Mouse (Mus musculus) erythroid progenitor cell, adult 5-6 weeks (primary cell): ENCODE measurements around the gene 1110002E22Rik. TPM values are rescaled to one million over a fixed set of nuclear protein-coding genes. Genes with fewer than 3 reads are reported as not detected.

ENCODE experiments used
- ATAC-seq: replicated peaks from 2 replicates; pipeline ENCODE4 v1.8.0; 2016; ENCODE audit warnings: moderate number of reproducible peaks, mild to moderate bottlenecking, moderate TSS enrichment, inconsistent platforms; ENCODE audit not compliant: poor library complexity, low FRiP score, severe bottlenecking
- total RNA-seq, 2 experiments: library from RNA; stranded (forward) in 1 of 2; stranded (reverse) in 1 of 2; fragments of 150-400 nt in 1 of 2; fragments of 186-747, 209-891 nt in 1 of 2; gene quantifications; 2 replicates each; pipeline versions ENCODE4 v1.2.3 to v1.2.4; 2015 to 2017; ENCODE audit warnings: low replicate concordance in 2 of 2

1110002E22Rik gene
- total RNA-seq, 2 experiments from 2014 or later: not detected

DNA sequence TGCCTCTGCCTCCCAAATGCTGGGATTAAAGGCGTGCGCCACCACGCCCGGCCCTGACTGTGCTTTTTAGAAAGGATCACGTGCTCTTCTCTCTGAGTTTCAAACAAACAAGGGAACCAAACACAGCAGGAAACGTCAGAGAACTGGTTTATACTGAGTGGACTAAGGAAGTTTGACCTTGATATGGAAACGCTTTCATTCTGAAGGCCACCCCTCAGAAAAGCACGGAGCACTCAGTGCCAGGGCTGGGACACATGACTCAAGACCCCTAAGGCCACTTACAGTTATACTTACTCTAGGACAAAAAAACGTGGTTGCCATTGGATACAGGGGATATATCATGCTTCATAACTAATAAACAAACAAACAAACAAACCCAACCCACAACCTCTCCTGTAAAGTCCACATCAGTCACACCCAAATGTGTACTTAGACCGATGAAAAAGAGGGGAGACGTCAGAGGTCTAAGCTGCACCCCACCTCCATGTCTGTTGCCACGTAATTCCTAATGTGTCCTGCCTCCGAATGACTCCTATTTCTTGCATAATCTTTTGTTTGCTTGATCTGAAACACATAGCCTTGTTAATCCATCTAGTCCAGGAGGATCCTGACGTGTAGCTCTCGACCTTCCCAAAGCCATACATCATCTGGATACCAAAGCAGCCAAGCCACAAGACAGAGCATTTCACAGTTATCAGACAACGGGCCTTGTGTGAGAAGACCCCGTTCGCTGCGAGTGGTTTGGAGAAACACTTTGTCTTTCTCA, 31.6 kb downstream of the 1110002E22Rik start:
- ATAC-seq: no peak

DNA sequence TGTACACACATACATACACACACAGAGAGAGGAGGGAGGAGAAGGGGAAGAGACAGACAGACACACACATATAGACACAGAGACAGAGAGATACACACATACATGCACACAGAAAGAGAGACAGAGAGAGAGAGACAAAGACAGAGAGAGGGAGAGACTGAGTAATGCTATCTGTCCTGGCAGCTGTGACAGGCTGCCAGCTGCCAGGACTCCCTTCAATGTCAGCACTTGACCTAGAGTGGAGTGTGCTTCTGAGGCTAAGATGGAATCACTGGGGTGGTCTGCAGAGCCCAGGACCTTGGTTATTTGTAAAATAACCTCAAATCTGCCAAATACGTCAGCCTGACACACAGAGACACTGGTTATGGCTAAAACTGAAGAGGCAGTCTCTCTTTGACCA, 32.9 kb downstream of the 1110002E22Rik start:
- no peak for ATAC-seq

DNA sequence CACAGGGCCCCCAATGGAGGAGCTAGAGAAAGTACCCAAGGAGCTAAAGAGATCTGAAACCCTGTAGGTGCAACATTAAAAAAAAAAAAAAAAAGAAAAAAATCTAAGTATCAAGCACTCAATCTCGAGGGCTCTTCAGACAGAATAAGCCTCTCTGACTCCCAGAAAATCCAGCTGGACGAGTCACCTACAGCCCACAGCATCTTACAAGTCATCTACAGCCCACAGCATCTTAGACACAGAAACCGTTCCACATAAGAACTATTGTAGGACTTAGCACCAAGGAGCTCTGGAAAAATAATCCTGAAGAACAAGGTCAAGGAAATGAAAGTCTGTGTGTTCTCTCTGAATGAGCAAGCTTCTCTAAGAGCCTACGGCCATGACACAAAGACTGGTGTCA, 37.1 kb downstream of the 1110002E22Rik start:
- ATAC-seq: no peak

DNA sequence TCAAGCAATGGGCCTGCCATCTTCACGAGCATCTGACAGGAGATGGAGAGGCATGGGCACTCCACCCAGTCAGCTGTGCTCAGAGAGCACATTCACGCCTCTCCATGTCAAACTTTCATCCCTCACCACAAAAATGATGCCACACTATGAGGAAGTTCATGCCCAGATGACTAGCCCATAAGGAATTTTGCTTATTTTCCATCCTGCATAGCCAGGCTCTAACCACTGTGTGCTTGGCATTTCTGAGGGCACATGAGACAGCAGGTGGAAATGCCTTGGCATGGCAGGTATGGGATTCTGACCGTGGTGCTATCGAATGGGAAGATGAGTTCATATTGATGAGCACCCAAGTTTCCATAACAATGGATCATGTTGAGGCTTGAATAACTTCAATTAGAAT, 38.8 kb downstream of the 1110002E22Rik start:
- ATAC-seq: no peak

DNA sequence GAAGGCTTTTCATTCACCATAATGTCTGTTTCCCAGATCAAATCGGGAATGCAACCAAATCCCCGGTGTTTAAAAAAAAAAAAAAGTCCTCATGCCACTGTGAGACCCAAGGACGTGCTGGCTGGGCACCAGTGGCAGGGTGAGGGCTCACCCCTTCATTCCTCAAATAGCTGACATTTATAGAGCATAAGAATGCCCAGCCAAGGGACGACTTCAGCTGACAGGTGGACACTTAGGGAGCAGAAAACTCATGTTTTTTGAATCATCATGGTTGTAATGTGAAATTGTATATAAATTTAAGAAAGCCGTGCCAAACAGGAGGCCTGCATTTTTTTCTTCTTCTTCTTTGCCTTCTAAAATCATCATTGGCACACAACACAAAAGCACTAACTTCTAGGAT, 40.2 kb downstream of the 1110002E22Rik start:
- ATAC-seq: no peak

DNA sequence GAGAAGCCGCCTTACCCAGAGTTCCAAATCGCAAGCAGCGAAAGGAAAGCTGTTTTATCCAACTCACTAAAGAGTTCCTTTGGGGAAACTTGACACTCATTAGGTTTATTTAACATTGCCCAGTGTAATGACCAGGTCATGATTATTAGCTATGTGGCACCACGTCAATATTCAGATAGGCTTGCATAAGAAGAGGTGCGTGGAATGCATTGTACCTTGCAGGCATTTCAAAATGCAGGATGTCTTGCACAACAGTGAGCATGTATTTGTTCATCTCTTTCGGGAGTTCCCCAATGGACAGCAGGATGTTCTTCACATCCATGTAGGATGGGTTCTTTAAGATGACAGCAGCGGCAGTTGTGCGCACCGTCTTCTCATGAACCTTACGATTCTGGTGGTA, 42.0 kb downstream of the 1110002E22Rik start:
- ATAC-seq: no peak

DNA sequence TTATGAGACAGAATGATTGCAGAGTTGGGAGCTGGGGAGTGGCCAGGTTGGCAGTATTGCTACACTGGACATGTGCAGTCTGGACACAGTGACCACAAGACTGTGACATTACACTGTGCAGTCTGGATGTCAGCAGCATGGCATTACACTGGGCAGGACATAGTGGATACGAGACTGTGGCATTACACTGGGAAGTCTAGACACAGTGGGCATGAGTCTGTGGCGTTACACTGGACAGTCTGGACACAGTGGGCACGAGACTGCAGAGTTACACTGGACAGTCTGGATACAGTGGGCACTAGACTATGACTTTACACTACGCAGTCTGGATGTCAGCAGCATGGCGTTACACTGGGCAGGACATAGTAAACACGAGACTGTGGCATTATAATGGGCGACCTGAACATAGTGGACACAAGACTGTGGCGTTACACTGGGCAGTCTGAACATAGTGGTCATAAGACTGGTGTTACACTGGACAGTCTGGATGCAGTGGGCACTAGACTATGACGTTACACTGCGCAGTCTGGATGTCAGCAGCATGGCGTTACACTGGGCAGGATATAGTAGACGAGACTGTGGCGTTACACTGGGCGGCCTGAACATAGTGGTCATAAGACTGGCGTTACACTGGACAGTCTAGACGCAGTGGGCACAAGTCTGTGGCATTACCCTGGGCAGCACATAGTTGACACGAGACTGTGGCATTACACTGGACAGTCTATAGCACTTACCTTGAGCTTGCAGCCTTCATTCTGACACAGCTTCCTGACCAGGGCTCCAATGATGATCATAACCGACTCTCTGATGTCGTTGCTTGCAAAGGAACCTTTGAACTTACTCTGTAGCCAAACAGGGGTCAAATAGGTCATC, 46.3 kb downstream of the 1110002E22Rik start:
- no peak for ATAC-seq

DNA sequence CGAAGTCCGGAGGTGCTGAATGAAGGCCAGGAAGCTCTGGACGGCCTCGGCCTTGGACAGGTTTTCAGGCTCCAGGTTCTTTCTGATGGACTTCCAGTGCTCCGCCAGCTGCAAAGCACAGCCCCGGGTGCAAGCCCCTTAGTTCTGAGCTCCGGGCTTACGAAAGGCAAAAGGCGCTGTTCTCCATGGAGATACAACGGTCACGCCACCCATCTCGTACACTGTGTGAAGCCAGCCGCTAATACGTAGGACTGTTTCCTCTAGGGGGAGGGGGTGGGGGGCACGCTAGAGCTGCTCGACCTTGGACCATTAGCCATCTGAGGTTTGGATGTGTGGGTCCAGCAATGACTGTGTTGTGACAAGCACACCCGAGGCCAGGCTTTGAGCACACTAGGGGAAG, 49.3 kb downstream of the 1110002E22Rik start:
- ATAC-seq: no peak

DNA sequence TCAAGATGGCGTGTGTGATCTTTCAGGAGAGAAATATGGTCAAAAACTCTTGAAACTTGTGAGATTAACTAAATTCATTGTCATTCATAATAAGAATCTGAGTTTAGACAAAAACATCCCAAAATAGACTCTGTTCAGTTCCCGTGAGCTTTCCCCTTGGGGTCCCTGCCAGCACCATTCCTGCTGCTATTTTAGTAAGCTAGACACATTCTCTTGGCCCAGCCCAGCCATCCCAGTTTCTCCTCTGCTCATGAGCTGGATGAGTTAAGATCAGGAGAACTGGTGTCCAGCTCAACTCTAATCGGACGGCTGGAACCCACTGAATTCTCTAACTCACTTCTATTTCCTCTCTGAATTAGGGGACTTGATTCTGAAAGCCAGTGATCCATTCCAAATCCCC, 52.0 kb downstream of the 1110002E22Rik start:
- no peak for ATAC-seq

DNA sequence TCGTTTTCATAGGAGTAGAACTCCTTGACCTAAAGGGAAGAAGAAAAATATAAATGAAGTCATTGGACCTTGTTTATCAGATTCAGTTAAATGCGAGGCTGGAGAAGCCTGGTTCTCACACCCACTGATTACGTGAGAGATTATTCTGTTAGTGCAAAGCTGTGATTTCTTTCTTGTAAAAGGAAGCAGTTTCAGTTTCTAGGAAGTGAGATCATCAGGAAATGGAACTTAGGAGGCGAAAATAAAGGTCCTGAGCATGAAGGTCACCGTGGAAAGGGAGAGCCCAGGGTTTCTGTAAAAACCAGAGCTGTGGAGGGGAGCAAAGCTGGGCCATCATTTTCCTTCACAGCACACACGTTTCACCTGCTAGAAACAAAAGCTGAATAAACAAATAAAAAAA, 53.5 kb downstream of the 1110002E22Rik start:
- no peak for ATAC-seq

DNA sequence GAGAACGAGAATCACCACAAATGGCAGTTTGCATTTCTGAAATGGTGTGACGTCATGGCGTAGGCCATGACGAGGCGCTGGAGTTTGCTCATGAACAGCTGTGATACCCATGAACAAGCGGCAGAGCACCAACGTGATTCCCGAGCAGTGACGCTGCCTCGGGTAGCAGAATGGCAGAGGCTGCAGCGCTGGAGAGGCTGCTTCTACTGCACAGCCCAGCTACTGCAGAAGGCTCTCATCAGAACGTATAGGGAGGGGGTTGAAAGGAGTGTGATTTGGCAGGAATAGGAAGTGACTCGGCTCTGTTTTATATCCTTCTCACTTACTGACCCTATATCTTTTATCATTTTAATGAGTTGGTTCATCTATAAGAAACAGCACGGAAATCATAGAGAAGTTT, 54.0 kb downstream of the 1110002E22Rik start:
- ATAC-seq: no peak

DNA sequence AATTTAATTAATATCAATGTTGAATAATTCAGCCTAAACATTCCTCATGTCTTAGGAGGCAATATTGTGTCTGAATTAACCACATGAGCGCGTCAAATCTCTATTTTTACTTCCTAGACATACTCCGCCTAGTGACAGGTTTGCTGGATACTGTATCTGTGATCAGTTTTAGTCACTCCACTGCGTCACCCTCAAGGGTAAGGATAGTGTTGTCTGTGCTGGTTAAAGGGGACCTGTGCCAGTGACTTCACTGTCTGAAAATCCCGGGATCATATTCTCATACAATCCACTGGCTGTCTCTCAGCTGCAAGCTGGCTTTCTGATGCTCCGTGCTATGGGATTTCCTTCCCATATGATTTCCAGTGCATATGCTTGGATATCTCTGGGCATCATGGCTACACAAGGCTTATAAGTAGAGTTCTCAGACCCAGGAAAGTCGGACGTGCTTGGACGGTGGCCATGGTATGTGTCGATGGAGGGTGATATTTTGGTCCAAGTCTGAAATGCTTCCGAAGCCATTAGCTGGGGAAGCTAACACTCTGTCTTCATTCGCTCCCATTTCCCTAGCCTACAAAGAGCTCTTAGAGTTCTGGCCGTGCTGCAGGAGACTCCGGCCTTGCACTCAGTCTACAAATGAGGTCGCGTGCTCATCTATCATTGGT, 54.7 kb downstream of the 1110002E22Rik start:
- no peak for ATAC-seq

DNA sequence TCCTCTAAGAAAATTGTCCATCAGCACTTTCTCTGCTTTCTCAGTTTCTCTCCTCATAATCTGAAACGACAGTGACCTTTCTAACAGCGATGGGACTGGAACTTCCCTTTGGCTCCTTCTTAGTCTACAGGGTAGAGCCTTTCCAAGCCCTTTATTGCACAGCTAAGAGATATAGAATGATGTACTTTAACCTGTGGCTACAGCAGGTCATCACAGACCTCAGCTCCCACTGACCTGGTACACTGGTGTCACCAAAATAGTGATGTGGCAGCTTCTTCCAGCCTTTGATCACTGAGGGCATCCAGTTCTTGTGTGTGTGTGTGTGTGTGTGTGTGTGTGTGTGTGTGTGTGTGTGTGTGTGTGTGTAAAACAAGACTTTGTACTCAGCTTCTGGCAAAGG, 56.6 kb downstream of the 1110002E22Rik start:
- ATAC-seq: no peak

DNA sequence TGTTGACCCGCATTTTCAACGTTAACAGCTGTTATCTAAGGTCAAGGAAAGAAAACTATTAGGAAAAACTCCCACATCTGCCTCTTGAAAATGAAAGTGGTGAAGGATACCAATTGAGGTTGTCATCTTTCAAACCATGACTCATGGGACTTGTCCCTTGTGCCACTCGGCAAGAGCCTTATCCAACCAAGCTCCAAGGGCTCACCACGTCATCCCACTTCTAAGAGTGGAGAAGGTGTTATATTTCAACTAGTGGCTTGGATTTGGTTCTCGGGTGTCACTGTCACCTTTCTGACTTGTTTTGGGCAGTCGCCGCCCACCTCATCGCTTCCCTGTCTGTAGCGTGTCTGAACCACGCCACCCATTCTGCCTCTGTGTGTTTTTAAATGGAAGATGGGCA, 59.0 kb downstream of the 1110002E22Rik start:
- ATAC-seq: no peak

DNA sequence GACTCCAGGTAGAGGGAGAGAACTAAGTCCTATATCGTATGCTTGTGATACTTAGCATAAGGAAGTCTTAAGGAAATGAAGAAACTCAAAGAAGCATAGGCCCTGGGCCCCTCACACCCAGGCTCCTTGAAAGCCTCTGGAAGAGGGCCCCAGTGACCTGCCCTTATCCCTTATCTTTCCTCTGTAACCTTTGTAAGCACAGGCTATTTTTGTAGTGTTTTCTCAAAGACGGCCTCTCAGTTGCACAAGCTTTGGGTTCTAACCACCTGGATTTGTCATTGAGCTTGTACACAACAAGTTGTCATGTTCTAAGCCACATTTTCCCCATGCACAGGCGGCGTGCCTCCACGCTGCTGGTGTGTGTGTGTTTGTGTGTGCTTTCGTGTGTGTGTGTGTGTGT, 64.3 kb downstream of the 1110002E22Rik start:
- ATAC-seq: no peak

DNA sequence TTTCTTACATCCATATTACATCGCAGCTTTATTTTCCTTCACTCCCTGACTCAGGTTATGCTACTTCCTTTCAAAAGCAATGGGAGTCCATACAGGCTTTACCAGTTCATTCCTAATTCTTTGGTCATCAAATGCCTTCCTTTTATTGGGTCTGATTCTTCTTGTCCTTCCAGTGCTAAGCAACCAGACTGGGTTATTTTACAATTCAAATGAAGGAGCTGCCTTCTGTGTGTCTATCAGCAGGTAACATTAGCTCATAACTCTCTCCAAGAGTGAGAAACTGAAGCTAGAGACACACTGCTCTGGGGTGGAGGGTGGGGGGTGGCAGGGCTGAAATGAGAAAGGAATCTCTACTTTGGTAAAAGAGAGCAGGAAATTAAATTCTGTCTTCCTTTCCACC, 65.8 kb downstream of the 1110002E22Rik start:
- ATAC-seq: no peak

Other genes starting within 250 kb of the 1110002E22Rik start
- 951 and 1,242 TPM in 2 replicates for gene H2afz, start 200.6 kb upstream of the 1110002E22Rik start, total RNA-seq (2015; ENCODE audit: low replicate concordance)
- gene H2afz, start 200.6 kb upstream of the 1110002E22Rik start, total RNA-seq (2017; ENCODE audit: low replicate concordance): 578 and 824 TPM in 2 replicates
- 5.0 and 7.6 TPM in 2 replicates for gene Dnajb14, start 197.4 kb upstream of the 1110002E22Rik start, total RNA-seq (2015; ENCODE audit: low replicate concordance)
- gene Dnajb14, start 197.4 kb upstream of the 1110002E22Rik start, total RNA-seq (2017; ENCODE audit: low replicate concordance): 4.1 and 6.0 TPM in 2 replicates
- gene Lamtor3, start 146.5 kb upstream of the 1110002E22Rik start, total RNA-seq (2015; ENCODE audit: low replicate concordance): 75.0 and 88.0 TPM in 2 replicates
- gene Lamtor3, start 146.5 kb upstream of the 1110002E22Rik start, total RNA-seq (2017; ENCODE audit: low replicate concordance): 58.6 and 69.3 TPM in 2 replicates
- gene Dapp1, start 83.5 kb upstream of the 1110002E22Rik start, total RNA-seq (2015; ENCODE audit: low replicate concordance): 22.3 and 27.7 TPM in 2 replicates
- gene Dapp1, start 83.5 kb upstream of the 1110002E22Rik start, total RNA-seq (2017; ENCODE audit: low replicate concordance): 26.3 TPM in 2 replicates
- not detected in 2 replicates for gene Gm5105, start 2.3 kb downstream of the 1110002E22Rik start, total RNA-seq (2015; ENCODE audit: low replicate concordance)
- not detected in 2 replicates for gene Gm5105, start 2.3 kb downstream of the 1110002E22Rik start, total RNA-seq (2017; ENCODE audit: low replicate concordance)
- gene Trmt10a, start 78.4 kb downstream of the 1110002E22Rik start, total RNA-seq (2015; ENCODE audit: low replicate concordance): 8.0 and 8.3 TPM in 2 replicates
- gene Trmt10a, start 78.4 kb downstream of the 1110002E22Rik start, total RNA-seq (2017; ENCODE audit: low replicate concordance): 10.7 and 30.7 TPM in 2 replicates
- 0.72 TPM in 1 of 2 replicates, not detected in the other for gene Mttp, start 79.9 kb downstream of the 1110002E22Rik start, total RNA-seq (2015; ENCODE audit: low replicate concordance)
- 0.26 and 0.91 TPM in 2 replicates for gene Mttp, start 79.9 kb downstream of the 1110002E22Rik start, total RNA-seq (2017; ENCODE audit: low replicate concordance)
- not detected in 2 replicates for gene 4930579F01Rik, start 128.8 kb downstream of the 1110002E22Rik start, total RNA-seq (2015; ENCODE audit: low replicate concordance)
- not detected in 2 replicates for gene 4930579F01Rik, start 128.8 kb downstream of the 1110002E22Rik start, total RNA-seq (2017; ENCODE audit: low replicate concordance)
- not detected in 2 replicates for gene Adh7, start 152.7 kb downstream of the 1110002E22Rik start, total RNA-seq (2015; ENCODE audit: low replicate concordance)
- gene Adh7, start 152.7 kb downstream of the 1110002E22Rik start, total RNA-seq (2017; ENCODE audit: low replicate concordance): not detected in 2 replicates
- gene Adh1, start 195.9 kb downstream of the 1110002E22Rik start, total RNA-seq (2015; ENCODE audit: low replicate concordance): not detected in 2 replicates
- gene Adh1, start 195.9 kb downstream of the 1110002E22Rik start, total RNA-seq (2017; ENCODE audit: low replicate concordance): 1.7 TPM in 1 of 2 replicates, not detected in the other
- gene Adh6a, start 248.2 kb downstream of the 1110002E22Rik start, total RNA-seq (2015; ENCODE audit: low replicate concordance): not detected in 2 replicates
- gene Adh6a, start 248.2 kb downstream of the 1110002E22Rik start, total RNA-seq (2017; ENCODE audit: low replicate concordance): not detected in 2 replicates